Mouse (Mus musculus) heart, adult 2 months (tissue): ENCODE results near the gene 2310033P09Rik. TPM values are rescaled to one million over a fixed set of nuclear protein-coding genes. Genes with fewer than 3 reads are reported as not detected.

Experiments used
- DNase-seq, 2 experiments: peaks; one replicate each; pipeline ENCODE4 v3.0.0; 2021
- H3K27ac ChIP-seq: fragments of 200-600 bp; 2 replicates; pipeline ENCODE4 v1.8.1; 2022
- H3K27me3 ChIP-seq: fragments of 200-500 bp; 2 replicates; pipeline ENCODE4 v1.6.1; 2012; ENCODE audit warnings: mild to moderate bottlenecking, low read length, inconsistent platforms, mixed read lengths; ENCODE audit not compliant: control insufficient read depth, insufficient read depth
- H3K36me3 ChIP-seq: fragments of 200-500 bp; 2 replicates; pipeline ENCODE4 v1.6.1; 2012; ENCODE audit warnings: low read length, inconsistent platforms; ENCODE audit not compliant: control insufficient read depth, insufficient read depth
- H3K4me1 ChIP-seq: fragments of 200-500 bp; 2 replicates; pipeline ENCODE4 v1.6.1; 2011; ENCODE audit warnings: low read length; ENCODE audit not compliant: control insufficient read depth, insufficient read depth
- H3K4me3 ChIP-seq: fragments of 200-600 bp; 2 replicates; pipeline ENCODE4 v1.8.1; 2022
- H3K79me2 ChIP-seq: fragments of 200-500 bp; replicated peaks from 2 replicates; pipeline ENCODE4 v1.6.1; 2012; ENCODE audit warnings: mild to moderate bottlenecking, inconsistent platforms, low read length, moderate library complexity, mixed read lengths; ENCODE audit not compliant: control insufficient read depth, insufficient read depth
- H3K9ac ChIP-seq: fragments of 200-500 bp; 2 replicates; pipeline ENCODE4 v1.6.1; 2012; ENCODE audit warnings: low read depth, mild to moderate bottlenecking, control low read depth, inconsistent platforms, low read length, mixed read lengths
- CTCF ChIP-seq: fragments of 200-600 bp; IDR thresholded peaks from 2 replicates; pipeline ENCODE4 v1.8.1; 2022; ENCODE audit warnings: antibody characterized with exemption, mild to moderate bottlenecking, moderate library complexity
- EP300 ChIP-seq: fragments of 200-500 bp; IDR thresholded peaks from 2 replicates; pipeline ENCODE4 v1.6.1; 2011; ENCODE audit warnings: low read depth, low read length, control low read depth; ENCODE audit not compliant: insufficient read depth
- POLR2A ChIP-seq: fragments of 200-500 bp; IDR thresholded peaks from 2 replicates; pipeline ENCODE4 v1.6.1; 2011; ENCODE audit warnings: mild to moderate bottlenecking, low read depth, low read length, control low read depth; ENCODE audit not compliant: insufficient read depth
- WGBS: fragments of 180-500 bp; shearing (Covaris S2); methylation state at CpG from one replicate; pipeline ENCODE4 v1.1.7; 2018; 5-methylcytosine and 5-hydroxymethylcytosine counted together
- intact Hi-C: fragments of 180-260 bp; cut with DNase I; formaldehyde crosslinking; loops from one replicate; pipeline ENCODE4 v1.15.1; 2025
- long read RNA-seq: library from polyadenylated mRNA; stranded (forward); transcript quantifications from one replicate; pipeline ENCODE4 v2.0.0, GENCODE M21; 2021
- polyA plus RNA-seq: library from polyadenylated mRNA; depleted of rRNA; stranded (reverse); fragments of >200 nt; gene quantifications from 2 replicates; pipeline ENCODE4 v1.2.3, GENCODE M21; 2012; rRNA removed
- total RNA-seq, 2 experiments: library from RNA; stranded (reverse); gene quantifications; 2 replicates each; pipeline ENCODE4 v1.2.3; 2021

Gene 2310033P09Rik
- total RNA-seq (1 to 10 TPM; 8.4 to 9.4 TPM), polyA plus RNA-seq (10.7 and 12.1 TPM in 2 replicates)
- long read RNA-seq, transcript 2310033P09Rik-201 (7 exons, 1,285 nt), result major isoform, 12 of 14 reads
- long read RNA-seq, partial matches to known transcripts, result 0 of 14 reads
- long read RNA-seq, other reads (novel, unspliced or antisense), result 2 of 14 reads

GRCm38 (mm10) chr11:59208153-59208831, at the start of gene 2310033P09Rik:
2310033P09Rik (plus strand) TSS chr11:59208321.
- peak; percentile 95 to 96 for DNase-seq
- Histone ChIP-seq H3K4me3 (peak within 1 kb of the TSS; percentile 92), H3K9ac (peak within 1 kb of the TSS; percentile 80), H3K36me3 (no peaks in the 10 kb centered on the region; the same call in 1 of the 2 replicates), H3K27ac (peak within 1 kb of the TSS; percentile 86), H3K4me1 (peaks cover 8% of the 10 kb centered on the region), H3K79me2 (peaks cover 3% of the 10 kb centered on the region; the same call in 1 of the 2 replicates), H3K27me3 (no peaks in the 10 kb centered on the region)
- TF ChIP-seq POLR2A (peak; percentile 96), CTCF (no peak), EP300 (peak; percentile 67)
- intact Hi-C loops, result loop anchor here (2.0 to 10.0 kb wide), 2 partner anchors 19 to 233 kb away; partner anchors contain the start of gene Trim11
- under 1% methylated on average over 67 of the region's 67 CpGs for WGBS

GRCm38 (mm10) chr11:59159099-59159498, 49.0 kb upstream of the 2310033P09Rik start:
- no peaks in the 10 kb centered on the region for H3K27me3 ChIP-seq
- no peak overlapping the region for H3K9ac ChIP-seq
- WGBS, result 94% methylated on average over 13 of the region's 13 CpGs
- H3K27ac ChIP-seq, result no peak overlapping the region
- no peak overlapping the region for H3K4me3 ChIP-seq
- H3K79me2 ChIP-seq, result no peaks in the 10 kb centered on the region
- H3K36me3 ChIP-seq, result no peaks in the 10 kb centered on the region
- H3K4me1 ChIP-seq, result peaks cover 6% of the 10 kb centered on the region
- no peak for TF ChIP-seq CTCF
- no peak for TF ChIP-seq EP300
- no peak for TF ChIP-seq POLR2A
- peak in 1 of 2 experiments; percentile 14 for DNase-seq
- intact Hi-C loops, result no loop called here

GRCm38 (mm10) chr11:59159558-59159957, 48.6 kb upstream of the 2310033P09Rik start:
- H3K27ac ChIP-seq, result no peak overlapping the region
- TF ChIP-seq POLR2A (no peak), EP300 (no peak), CTCF (no peak)
- H3K9ac ChIP-seq, result no peak overlapping the region
- no peaks in the 10 kb centered on the region for H3K79me2 ChIP-seq
- H3K4me1 ChIP-seq, result peaks cover 9% of the 10 kb centered on the region
- WGBS, result 88% methylated on average over 4 of the region's 4 CpGs
- H3K4me3 ChIP-seq, result no peak overlapping the region
- DNase-seq, result peak in 1 of 2 experiments; percentile 15
- no peaks in the 10 kb centered on the region for H3K36me3 ChIP-seq
- intact Hi-C loops, result no loop called here
- H3K27me3 ChIP-seq, result no peaks in the 10 kb centered on the region

- H3K4me3 ChIP-seq, result no peak overlapping the region
- no peaks in the 10 kb centered on the region for H3K36me3 ChIP-seq
- 47% methylated on average over 5 of the region's 5 CpGs for WGBS
- H3K27me3 ChIP-seq, result no peaks in the 10 kb centered on the region
- intact Hi-C loops, result loop anchor here (2.0 kb wide), 1 partner anchor 21 kb away; the partner anchor contains the start of gene Gjc2
- no peaks in the 10 kb centered on the region for H3K79me2 ChIP-seq
- no peak overlapping the region for H3K9ac ChIP-seq
- peak; percentile 47 to 65 for DNase-seq
- peak overlapping the region; percentile 69 for H3K27ac ChIP-seq
- TF ChIP-seq EP300 (peak; percentile 74; the same call in 1 of the 2 replicates), CTCF (peak; percentile 55), POLR2A (no peak)
- peaks cover 9% of the 10 kb centered on the region for H3K4me1 ChIP-seq
Observed at GRCm38 (mm10) chr11:59161398-59161797, 46.7 kb upstream of the 2310033P09Rik start.

GRCm38 (mm10) chr11:59162443-59163254, 45.5 kb upstream of the 2310033P09Rik start:
- intact Hi-C loops, result loop anchor here (2.0 kb wide), 2 partner anchors 28 to 64 kb away; no protein-coding TSS in a partner anchor

More at GRCm38 (mm10) chr11:59162443-59163254, 45.5 kb upstream of the 2310033P09Rik start:
- WGBS, result 44% methylated on average over 9 of the region's 9 CpGs
- peak in 1 of 2 experiments; percentile 24 for DNase-seq
- no peak for TF ChIP-seq EP300
- no peak for TF ChIP-seq CTCF
- TF ChIP-seq POLR2A, result no peak
- Histone ChIP-seq H3K4me3 (peak overlapping the region; percentile 77), H3K9ac (no peak overlapping the region), H3K27me3 (no peaks in the 10 kb centered on the region), H3K36me3 (no peaks in the 10 kb centered on the region), H3K27ac (peak overlapping the region; percentile 100), H3K79me2 (no peaks in the 10 kb centered on the region), H3K4me1 (peaks cover 9% of the 10 kb centered on the region)
